Mouse (Mus musculus): ENCODE measurements around the gene Taf6l.

Taf6l gene

GRCm38 (mm10) chr19:8786008-8786781 is at the start of gene Taf6l:
Gene Taf6l (minus strand): TSS chr19:8786417.
- peak; percentile 91 for DNase-seq (ENCODE audit: low spot score in 2 of 2)

- DNase-seq (ENCODE audit: low spot score in 2 of 2), result no peak
Measured at GRCm38 (mm10) chr19:8832971-8833370, 46.8 kb upstream of the Taf6l start.

GRCm38 (mm10) chr19:8831262-8831661 is 45.0 kb upstream of the Taf6l start:
- no peak for DNase-seq (ENCODE audit: low spot score in 2 of 2)

GRCm38 (mm10) chr19:8830664-8831063 is 44.4 kb upstream of the Taf6l start:
- DNase-seq (ENCODE audit: low spot score in 2 of 2), result no peak

GRCm38 (mm10) chr19:8829660-8830059 is 43.4 kb upstream of the Taf6l start, which contains the start of gene AC129217.1:
Gene AC129217.1 (plus strand): TSS chr19:8829773.
- no peak for DNase-seq (ENCODE audit: low spot score in 2 of 2)

- no peak for DNase-seq (ENCODE audit: low spot score in 2 of 2)
Measured at GRCm38 (mm10) chr19:8822696-8823095, 36.5 kb upstream of the Taf6l start.

- DNase-seq (ENCODE audit: low spot score in 2 of 2), result no peak
Measured at GRCm38 (mm10) chr19:8821146-8821545, 34.9 kb upstream of the Taf6l start.

- DNase-seq (ENCODE audit: low spot score in 2 of 2), result no peak
Measured at GRCm38 (mm10) chr19:8820424-8820956, 34.3 kb upstream of the Taf6l start.

GRCm38 (mm10) chr19:8819596-8820423 is 33.6 kb upstream of the Taf6l start, which contains the start of gene Hnrnpul2:
Gene Hnrnpul2 (plus strand): TSS chr19:8820010.
- DNase-seq (ENCODE audit: low spot score in 2 of 2), result peak; percentile 97 to 98

- peak; percentile 97 to 99 for DNase-seq (ENCODE audit: low spot score in 2 of 2)
Measured at GRCm38 (mm10) chr19:8818801-8819595, 32.8 kb upstream of the Taf6l start, which contains the start of gene Ttc9c. Gene Ttc9c (minus strand): TSS chr19:8819333.

GRCm38 (mm10) chr19:8818301-8818798 is 32.1 kb upstream of the Taf6l start:
- DNase-seq (ENCODE audit: low spot score in 2 of 2), result no peak

GRCm38 (mm10) chr19:8817001-8817400 is 30.8 kb upstream of the Taf6l start:
- DNase-seq (ENCODE audit: low spot score in 2 of 2), result no peak

GRCm38 (mm10) chr19:8815812-8816211 is 29.6 kb upstream of the Taf6l start:
- DNase-seq (ENCODE audit: low spot score in 2 of 2), result no peak

GRCm38 (mm10) chr19:8806810-8807209 is 20.6 kb upstream of the Taf6l start:
- DNase-seq (ENCODE audit: low spot score in 2 of 2), result no peak

- no peak for DNase-seq (ENCODE audit: low spot score in 2 of 2)
Measured at GRCm38 (mm10) chr19:8803879-8804660, 17.9 kb upstream of the Taf6l start.

GRCm38 (mm10) chr19:8803204-8803780 is 17.1 kb upstream of the Taf6l start:
- no peak for DNase-seq (ENCODE audit: low spot score in 2 of 2)

- DNase-seq (ENCODE audit: low spot score in 2 of 2), result peak; percentile 94 to 96
Measured at GRCm38 (mm10) chr19:8802130-8802821, 16.1 kb upstream of the Taf6l start, which contains the start of gene Zbtb3. Gene Zbtb3 (plus strand): TSS chr19:8802555.

GRCm38 (mm10) chr19:8798947-8799315 is 12.7 kb upstream of the Taf6l start:
- no peak for DNase-seq (ENCODE audit: low spot score in 2 of 2)

GRCm38 (mm10) chr19:8798264-8798946 is 12.2 kb upstream of the Taf6l start, which contains the start of gene Polr2g:
Gene Polr2g (minus strand): TSS chr19:8798577.
- peak; percentile 86 to 88 for DNase-seq (ENCODE audit: low spot score in 2 of 2)
